Mouse (Mus musculus) urinary bladder, postnatal 25 days (tissue): ENCODE results near the gene Rbl1.
"Not testable (repeated sequence)": the region's sequence is repeated elsewhere in the genome, so short reads cannot be mapped to it uniquely, and the experiment has no call there.

Experiments used
- DNase-seq: peaks from one replicate; pipeline ENCODE4 v3.0.0; 2022; ENCODE audit warnings: low spot score

Gene Rbl1

DNA sequence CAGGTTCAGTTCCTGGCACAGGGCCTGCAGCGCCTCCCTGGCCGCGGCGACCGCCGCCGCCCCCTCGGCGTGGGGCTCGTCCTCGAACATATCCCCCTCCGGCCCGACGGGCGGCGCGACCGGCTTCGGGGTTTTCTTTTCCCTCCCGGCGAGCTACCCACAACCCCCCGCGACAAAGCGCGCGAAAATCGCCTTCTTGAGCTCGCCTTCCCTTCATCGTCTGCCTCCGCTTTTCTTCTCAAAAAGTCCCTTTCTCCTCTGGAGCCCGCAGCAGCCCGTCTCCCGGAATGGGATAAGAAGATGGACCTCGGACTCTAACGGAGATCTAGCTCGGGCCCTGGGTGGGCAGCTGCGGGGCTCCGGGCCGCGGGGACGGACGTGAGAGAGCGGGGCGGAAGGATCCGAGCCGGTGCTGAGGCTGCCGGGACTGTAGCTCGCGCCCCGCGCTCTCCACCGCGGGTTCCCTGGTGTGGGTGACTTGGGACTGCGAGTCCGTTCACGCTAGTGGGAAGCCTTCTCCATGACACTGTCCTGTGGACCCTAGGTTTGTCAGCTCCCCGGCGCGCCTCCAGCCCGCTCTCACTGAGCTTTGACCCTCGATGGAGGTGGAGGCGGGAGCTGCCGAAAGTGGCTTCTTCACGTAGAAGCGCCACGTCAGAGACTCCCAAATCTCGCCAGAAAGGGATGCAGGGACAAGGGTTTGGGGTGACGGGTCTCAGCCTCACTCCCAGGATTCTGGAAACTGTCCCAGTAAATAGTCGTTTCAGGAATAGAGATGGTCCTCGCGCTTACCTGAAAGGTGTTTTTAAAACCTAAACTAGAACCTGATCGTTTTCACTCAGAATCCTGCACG is at the start of gene Rbl1:
Gene Rbl1 (minus strand): TSS at position 169 of the 853 bp plus-strand sequence.
- peak; percentile 87 for DNase-seq

- DNase-seq, result no peak
Measured at GRCm38 (mm10) chr2:157248111-157248510, 43.8 kb upstream of the Rbl1 start.

DNA sequence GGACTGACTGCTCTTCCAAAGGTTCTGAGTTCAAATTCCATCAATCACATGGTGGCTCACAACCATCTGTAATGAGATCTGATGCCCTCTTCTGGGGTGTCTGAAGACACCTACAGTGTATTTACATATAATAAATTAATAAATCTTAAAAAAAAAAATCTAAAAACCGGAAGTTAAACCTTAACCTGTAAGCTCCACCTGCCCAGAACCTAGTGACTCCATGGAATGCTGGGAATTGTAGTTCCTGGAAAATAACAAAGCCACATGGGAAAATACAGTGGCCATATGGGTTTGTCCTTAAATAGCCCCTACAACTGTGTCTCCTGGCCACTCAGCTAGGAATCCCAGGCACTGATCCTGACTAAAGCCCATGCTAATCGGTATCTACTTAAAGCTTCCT is 41.3 kb upstream of the Rbl1 start:
- no peak for DNase-seq

- no peak for DNase-seq
Measured at GRCm38 (mm10) chr2:157245001-157245400, 40.7 kb upstream of the Rbl1 start.

DNA sequence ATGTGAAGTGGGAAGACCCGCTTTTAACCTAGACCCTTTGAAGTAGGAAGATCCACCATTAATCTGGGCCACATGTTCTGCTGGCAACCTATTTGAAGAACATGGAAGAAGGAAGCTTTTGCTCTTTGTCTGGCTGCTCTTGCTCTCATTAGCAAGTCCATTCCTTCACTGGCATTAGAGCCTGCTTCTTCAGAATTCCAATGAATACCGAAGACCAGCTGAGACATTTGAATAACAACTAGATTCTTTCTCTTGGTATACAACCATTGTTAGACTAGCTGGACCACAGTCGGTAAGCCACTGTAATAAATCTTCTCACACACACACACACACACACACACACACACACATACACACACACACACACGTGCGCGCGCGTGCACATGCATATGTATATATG is 31.6 kb upstream of the Rbl1 start:
- DNase-seq, result no peak

- DNase-seq, result not testable (repeated sequence)
Measured at GRCm38 (mm10) chr2:157221916-157222315, 17.6 kb upstream of the Rbl1 start.

GRCm38 (mm10) chr2:157220108-157220507 is 15.8 kb upstream of the Rbl1 start:
- DNase-seq, result no peak

- no peak for DNase-seq
Measured at GRCm38 (mm10) chr2:157211731-157212130, 7.4 kb upstream of the Rbl1 start.

- peak; percentile 30 for DNase-seq
Measured at GRCm38 (mm10) chr2:157203459-157204365, 622 bp downstream of the Rbl1 start.

DNA sequence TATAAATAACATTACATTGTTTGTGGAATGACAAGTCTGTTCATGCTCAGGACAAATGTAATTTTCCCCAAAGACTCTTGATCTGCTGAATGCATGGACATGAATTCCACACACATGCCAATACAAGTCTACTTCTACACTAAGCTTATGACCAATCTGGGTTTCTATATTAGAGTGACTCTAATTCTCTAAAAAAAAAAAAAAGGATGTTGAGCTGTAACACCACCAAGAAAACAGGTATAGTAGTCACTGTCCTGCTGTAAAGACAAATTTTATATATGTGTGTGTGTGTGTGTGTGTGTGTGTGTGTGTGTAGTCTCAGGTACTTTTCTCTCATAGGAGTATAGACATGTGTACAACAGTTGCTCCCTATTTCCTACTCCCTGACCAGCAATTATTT is 1.3 kb downstream of the Rbl1 start:
- no peak for DNase-seq

GRCm38 (mm10) chr2:157202361-157202760 is 2.0 kb downstream of the Rbl1 start:
- no peak for DNase-seq

DNA sequence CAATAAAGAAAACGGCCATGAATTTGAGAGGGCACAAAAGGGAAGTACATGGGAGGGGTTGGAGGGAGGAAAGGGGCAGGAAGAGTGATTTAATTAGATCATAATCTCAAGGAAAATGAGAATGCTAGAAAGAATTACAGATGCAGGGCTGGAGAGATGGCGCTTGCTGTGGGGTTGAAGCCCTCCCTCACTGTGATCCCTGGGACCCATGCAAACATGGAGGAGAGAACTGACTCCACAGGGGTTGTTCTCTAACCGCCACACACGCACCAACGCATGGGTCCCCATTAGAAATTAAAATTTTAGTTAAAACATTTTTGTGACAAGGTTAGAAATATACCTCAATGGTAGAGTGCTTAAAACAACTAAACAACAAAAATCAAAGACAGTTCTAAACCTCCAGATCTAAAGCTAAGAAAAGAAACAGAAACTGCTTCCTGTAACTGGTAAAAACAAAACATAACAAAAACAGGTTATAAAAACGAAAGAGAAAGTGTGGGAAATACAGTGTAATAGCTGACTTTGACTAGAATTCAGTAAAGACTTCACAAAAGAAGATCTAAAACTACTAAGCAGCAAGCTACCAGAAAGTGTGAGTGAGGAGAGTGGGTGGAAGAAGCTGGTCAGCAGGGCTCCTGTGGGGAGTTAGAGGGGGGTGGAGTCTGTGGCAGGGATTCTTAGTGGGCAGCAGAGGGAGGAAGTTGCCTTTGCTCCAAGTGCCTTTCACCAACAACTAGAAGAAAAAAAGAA is 3.1 kb downstream of the Rbl1 start:
- DNase-seq, result no peak

- DNase-seq, result not testable (repeated sequence)
Measured at GRCm38 (mm10) chr2:157198405-157198804, 5.9 kb downstream of the Rbl1 start.

DNA sequence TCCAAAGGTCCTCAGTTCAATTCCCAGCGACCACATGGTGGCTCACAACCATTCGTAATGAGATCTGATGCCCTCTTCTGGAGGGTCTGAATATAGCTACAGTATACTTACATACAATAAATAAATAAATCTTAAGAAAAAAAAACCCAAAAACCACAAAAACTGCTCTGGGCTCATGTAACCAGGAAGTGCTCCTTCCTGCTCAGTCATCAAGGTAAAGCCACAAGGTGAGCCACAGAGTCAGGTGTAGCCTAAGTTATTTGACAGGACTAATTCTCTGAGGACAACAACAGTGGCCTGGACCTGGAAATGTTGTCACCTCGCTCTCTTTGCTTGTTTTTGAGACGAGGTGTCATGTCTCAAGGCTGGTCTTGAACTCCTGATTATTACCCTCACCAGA is 13.7 kb downstream of the Rbl1 start:
- no peak for DNase-seq

GRCm38 (mm10) chr2:157187223-157187622 is 17.1 kb downstream of the Rbl1 start:
- DNase-seq, result no peak

DNA sequence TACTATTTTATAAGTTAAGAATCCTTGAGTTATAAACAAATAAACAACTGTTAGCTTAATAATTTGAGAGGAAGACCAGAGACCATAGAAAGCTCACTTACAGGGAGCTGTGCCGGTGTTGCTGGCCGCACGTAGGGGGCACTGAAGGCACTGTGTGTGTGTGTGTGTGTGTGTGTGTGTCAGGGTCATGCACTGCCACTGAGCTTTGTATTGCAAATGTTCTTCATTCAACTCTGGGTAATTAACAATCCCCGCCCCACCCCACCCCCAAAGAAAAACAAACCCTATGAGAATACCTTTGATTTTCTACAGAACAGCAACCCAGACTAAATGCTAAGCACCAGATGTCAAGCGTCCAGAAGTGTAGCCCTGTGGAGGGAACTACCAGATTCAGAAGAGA is 17.8 kb downstream of the Rbl1 start:
- DNase-seq, result no peak

GRCm38 (mm10) chr2:157185022-157185660 is 19.2 kb downstream of the Rbl1 start:
- no peak for DNase-seq

DNA sequence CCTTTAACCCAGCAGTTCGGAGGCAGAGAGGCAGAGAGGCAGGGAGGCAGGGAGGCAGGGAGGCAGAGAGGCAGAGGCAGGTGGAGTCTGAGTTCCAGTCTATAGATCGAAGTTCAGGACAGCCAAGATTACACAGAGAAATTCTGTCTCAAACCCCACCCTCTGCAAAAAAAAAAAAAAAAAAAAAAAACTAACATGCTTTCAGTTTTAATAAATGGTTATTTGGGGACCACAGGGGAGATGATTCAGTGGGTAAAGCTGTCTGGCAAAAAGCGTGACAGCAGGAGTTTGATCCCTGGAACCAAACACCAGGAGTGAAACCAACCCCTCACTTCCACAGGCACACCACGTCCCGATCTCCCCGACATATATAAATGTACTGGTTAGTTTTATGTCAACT is 26.2 kb downstream of the Rbl1 start:
- DNase-seq, result no peak

DNA sequence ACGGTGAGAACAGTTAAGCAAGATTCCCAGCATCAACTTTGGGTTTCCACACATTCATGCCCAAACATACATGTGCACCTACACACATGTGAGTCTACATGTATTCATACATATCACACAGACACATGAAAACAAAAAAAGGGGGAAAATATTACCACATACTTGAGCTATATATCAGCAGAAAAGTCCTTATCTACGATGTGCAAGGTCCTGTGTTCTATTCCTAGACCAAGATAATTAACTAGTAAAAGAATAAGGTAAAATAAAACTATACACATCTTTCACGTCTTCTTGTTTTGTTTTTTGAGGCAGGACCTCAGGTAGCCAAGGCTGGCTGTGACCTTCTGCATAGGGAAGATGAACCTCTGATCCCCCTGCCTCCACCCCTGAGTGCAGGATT is 28.1 kb downstream of the Rbl1 start:
- no peak for DNase-seq

- DNase-seq, result no peak
Measured at GRCm38 (mm10) chr2:157174416-157174815, 29.9 kb downstream of the Rbl1 start.

GRCm38 (mm10) chr2:157173555-157173954 is 30.8 kb downstream of the Rbl1 start:
- DNase-seq, result no peak

GRCm38 (mm10) chr2:157172984-157173383 is 31.4 kb downstream of the Rbl1 start:
- no peak for DNase-seq
